Mouse (Mus musculus) layer of hippocampus, postnatal 36 days (tissue): ENCODE results near the gene Gm3488. TPM values are rescaled to one million over a fixed set of nuclear protein-coding genes. Genes with fewer than 3 reads are reported as not detected.
"Not testable (repeated sequence)": the region's sequence is repeated elsewhere in the genome, so short reads cannot be mapped to it uniquely, and the experiment has no call there.

Experiments used
- DNase-seq, 2 experiments: peaks; one replicate each; pipeline ENCODE4 v3.0.0; 2022
- total RNA-seq, 2 experiments: library from RNA; stranded (reverse); gene quantifications; 2 replicates each; pipeline ENCODE4 v1.2.3; 2021

The Gm3488 gene
- under 1 TPM; 0.35 to 0.78 TPM for total RNA-seq

- not testable (repeated sequence) for DNase-seq
These were observed at the start of gene Gm3488 for GRCm38 (mm10) chr14:5501374-5501773. Gm3488 (plus strand) TSS chr14:5501674.

GRCm38 (mm10) chr14:5455367-5455766 is 46.1 kb upstream of the Gm3488 start, which contains the start of gene Gm3194:
Gm3194 (minus strand) TSS chr14:5455467.
- not testable (repeated sequence) for DNase-seq

GRCm38 (mm10) chr14:5460469-5460868 is 41.0 kb upstream of the Gm3488 start:
- DNase-seq, result not testable (repeated sequence)

- not testable (repeated sequence) for DNase-seq
These were observed 23.7 kb upstream of the Gm3488 start, which contains the start of gene Gm8246 for GRCm38 (mm10) chr14:5477730-5478129. Gm8246 (minus strand) TSS chr14:5477830.

- DNase-seq, result not testable (repeated sequence)
These were observed 17.6 kb upstream of the Gm3488 start, which contains the start of gene Gm3187 for GRCm38 (mm10) chr14:5483907-5484306. Gm3187 (plus strand) TSS chr14:5484207.

- not testable (repeated sequence) for DNase-seq
These were observed 36.7 kb downstream of the Gm3488 start, which contains the start of gene Gm3532 for GRCm38 (mm10) chr14:5538196-5538595. Gm3532 (plus strand) TSS chr14:5538496.

Other genes with a start within 250 kb of the Gm3488 start
- not detected for gene Gm3526, start 241.1 kb upstream of the Gm3488 start, total RNA-seq
- not detected for gene Gm3542, start 166.7 kb upstream of the Gm3488 start, total RNA-seq
- gene Gm3500, start 112.6 kb upstream of the Gm3488 start, total RNA-seq, result not detected
- 1 to 10 TPM; 3.3 to 3.8 TPM for gene Gm3194, start 46.2 kb upstream of the Gm3488 start, total RNA-seq
- gene Gm8246, start 23.8 kb upstream of the Gm3488 start, total RNA-seq, result not detected
- gene Gm3187, start 17.5 kb upstream of the Gm3488 start, total RNA-seq, result not detected
- gene Gm3532, start 36.8 kb downstream of the Gm3488 start, total RNA-seq, result not detected
- gene Gm8265, start 131.4 kb downstream of the Gm3488 start, total RNA-seq, result not detected
- gene Gm9603, start 185.8 kb downstream of the Gm3488 start, total RNA-seq, result not detected
- 1 to 10 TPM in 1 of 2 experiments, under 1 TPM in 1; 0.56 to 1.1 TPM for gene Gm3373, start 239.9 kb downstream of the Gm3488 start, total RNA-seq